Mouse (Mus musculus): ENCODE results near the gene Cfap126. TPM values are rescaled to one million over a fixed set of nuclear protein-coding genes. Genes with fewer than 3 reads are reported as not detected.

Cfap126 gene
- polyA plus RNA-seq (2012; rRNA removed): 22.2 and 34.8 TPM in 2 replicates

GRCm38 (mm10) chr1:171113873-171114299 lies at the start of gene Cfap126:
Gene Cfap126 (plus strand): TSS chr1:171113918.

GRCm38 (mm10) chr1:171064491-171065242 lies 49.1 kb upstream of the Cfap126 start, which contains the start of gene Fcgr3:
Gene Fcgr3 (minus strand): TSS chr1:171064935.

GRCm38 (mm10) chr1:171149974-171150760 lies 36.4 kb downstream of the Cfap126 start, which contains the start of the genes Sdhc and Mpz:
Gene Sdhc (minus strand): TSS chr1:171150603.
Gene Mpz (plus strand): TSS chr1:171150711.

Other genes starting within 250 kb of the Cfap126 start
- gene Atf6, start 246.1 kb upstream of the Cfap126 start, polyA plus RNA-seq (2012; rRNA removed): 14.5 and 16.1 TPM in 2 replicates
- 2.0 and 2.6 TPM in 2 replicates for gene Gm26620, start 228.9 kb upstream of the Cfap126 start, polyA plus RNA-seq (2012; rRNA removed)
- 24.9 and 25.4 TPM in 2 replicates for gene Dusp12, start 228.4 kb upstream of the Cfap126 start, polyA plus RNA-seq (2012; rRNA removed)
- 1.4 and 2.3 TPM in 2 replicates for gene Fcrlb, start 201.0 kb upstream of the Cfap126 start, polyA plus RNA-seq (2012; rRNA removed)
- gene Fcrla, start 186.3 kb upstream of the Cfap126 start, polyA plus RNA-seq (2012; rRNA removed): 0.74 and 0.75 TPM in 2 replicates
- gene Fcgr2b, start 137.4 kb upstream of the Cfap126 start, polyA plus RNA-seq (2012; rRNA removed): 11.5 and 15.1 TPM in 2 replicates
- 1.6 and 2.6 TPM in 2 replicates for gene Fcgr4, start 95.0 kb upstream of the Cfap126 start, polyA plus RNA-seq (2012; rRNA removed)
- gene Fcgr3, start 49.0 kb upstream of the Cfap126 start, polyA plus RNA-seq (2012; rRNA removed): 6.7 and 12.5 TPM in 2 replicates
- 122 and 172 TPM in 2 replicates for gene Sdhc, start 36.7 kb downstream of the Cfap126 start, polyA plus RNA-seq (2012; rRNA removed)
- gene Mpz, start 36.8 kb downstream of the Cfap126 start, polyA plus RNA-seq (2012; rRNA removed): 0.94 and 1.6 TPM in 2 replicates
- 46.5 and 111 TPM in 2 replicates for gene Pcp4l1, start 82.3 kb downstream of the Cfap126 start, polyA plus RNA-seq (2012; rRNA removed)
- gene Nr1i3, start 100.1 kb downstream of the Cfap126 start, polyA plus RNA-seq (2012; rRNA removed): 0.12 and 0.35 TPM in 2 replicates
- gene Tomm40l, start 108.6 kb downstream of the Cfap126 start, polyA plus RNA-seq (2012; rRNA removed): 29.2 and 35.2 TPM in 2 replicates
- gene Apoa2, start 111.1 kb downstream of the Cfap126 start, polyA plus RNA-seq (2012; rRNA removed): 3.0 and 21.2 TPM in 2 replicates
- gene Fcer1g, start 120.4 kb downstream of the Cfap126 start, polyA plus RNA-seq (2012; rRNA removed): 66.5 and 67.8 TPM in 2 replicates
- 24.2 and 26.9 TPM in 2 replicates for gene Adamts4, start 136.5 kb downstream of the Cfap126 start, polyA plus RNA-seq (2012; rRNA removed)
- 116 and 119 TPM in 2 replicates for gene Ndufs2, start 137.5 kb downstream of the Cfap126 start, polyA plus RNA-seq (2012; rRNA removed)
- 90.9 and 109 TPM in 2 replicates for gene B4galt3, start 156.4 kb downstream of the Cfap126 start, polyA plus RNA-seq (2012; rRNA removed)
- 65.2 and 73.2 TPM in 2 replicates for gene Ppox, start 167.3 kb downstream of the Cfap126 start, polyA plus RNA-seq (2012; rRNA removed)
- gene Usp21, start 174.1 kb downstream of the Cfap126 start, polyA plus RNA-seq (2012; rRNA removed): 70.8 and 77.9 TPM in 2 replicates
- 12.1 and 13.5 TPM in 2 replicates for gene Ufc1, start 181.1 kb downstream of the Cfap126 start, polyA plus RNA-seq (2012; rRNA removed)
- gene Dedd, start 215.2 kb downstream of the Cfap126 start, polyA plus RNA-seq (2012; rRNA removed): 41.8 and 54.8 TPM in 2 replicates
- gene Nit1, start 231.7 kb downstream of the Cfap126 start, polyA plus RNA-seq (2012; rRNA removed): 46.4 and 55.9 TPM in 2 replicates
- 7.0 and 13.1 TPM in 2 replicates for gene Pfdn2, start 231.8 kb downstream of the Cfap126 start, polyA plus RNA-seq (2012; rRNA removed)
- gene Klhdc9, start 246.9 kb downstream of the Cfap126 start, polyA plus RNA-seq (2012; rRNA removed): 4.5 and 5.9 TPM in 2 replicates

Data from ovary, adult 2 months (tissue).